Mouse (Mus musculus) midbrain, embryonic 13.5 days (tissue): ENCODE data around the gene Dsel. TPM values are rescaled to one million over a fixed set of nuclear protein-coding genes. Genes with fewer than 3 reads are reported as not detected.

Experiments
- ATAC-seq: fragments of 200-750 bp; cut with Nextera tagmentation; 2 replicates; pipeline ENCODE4 v1.8.0; 2017; ENCODE audit warnings: mild to moderate bottlenecking, moderate TSS enrichment, moderate library complexity
- H3K27ac ChIP-seq: fragments of 300-500 bp; sonication (generic); 2 replicates; pipeline ENCODE4 v1.5.1; 2015; ENCODE audit warnings: inconsistent platforms, mild to moderate bottlenecking, moderate library complexity
- H3K27me3 ChIP-seq: fragments of 300-500 bp; sonication (generic); 2 replicates; pipeline ENCODE4 v1.6.1; 2015; ENCODE audit warnings: mild to moderate bottlenecking, inconsistent platforms
- H3K36me3 ChIP-seq: fragments of 300-500 bp; sonication (generic); 2 replicates; pipeline ENCODE4 v1.6.1; 2015; ENCODE audit warnings: mild to moderate bottlenecking, inconsistent platforms
- H3K4me1 ChIP-seq: fragments of 300-500 bp; sonication (generic); replicated peaks from 2 replicates; pipeline ENCODE4 v1.6.1; 2015; ENCODE audit warnings: inconsistent platforms
- H3K4me2 ChIP-seq: fragments of 300-500 bp; sonication (generic); replicated peaks from 2 replicates; pipeline ENCODE4 v1.6.1; 2015; ENCODE audit warnings: moderate library complexity, mild to moderate bottlenecking, inconsistent platforms
- H3K4me3 ChIP-seq: fragments of 300-500 bp; sonication (generic); replicated peaks from 2 replicates; pipeline ENCODE4 v1.5.1; 2015; ENCODE audit warnings: mild to moderate bottlenecking, inconsistent platforms
- H3K9ac ChIP-seq: fragments of 300-500 bp; sonication (generic); replicated peaks from 2 replicates; pipeline ENCODE4 v1.6.1; 2015; ENCODE audit warnings: mild to moderate bottlenecking, inconsistent platforms
- H3K9me3 ChIP-seq: fragments of 300-500 bp; sonication (generic); 2 replicates; pipeline ENCODE4 v1.6.1; 2016; ENCODE audit warnings: mild to moderate bottlenecking, inconsistent platforms
- whole genome bisulfite sequencing: fragments of 180-500 bp; shearing (Covaris S2); methylation state at CpG from one replicate; pipeline ENCODE4 v1.1.7; 2015; 5-methylcytosine and 5-hydroxymethylcytosine counted together
- polyA plus RNA-seq: library from polyadenylated mRNA; unstranded; fragments of >200 nt; fragmentation: Nextera tagmentation; extraction: Ambion mirVana; gene quantifications from 2 replicates; pipeline ENCODE4 v1.2.1, GENCODE M21; 2015

Dsel gene
- 7.0 and 7.2 TPM in 2 replicates for polyA plus RNA-seq

DNA sequence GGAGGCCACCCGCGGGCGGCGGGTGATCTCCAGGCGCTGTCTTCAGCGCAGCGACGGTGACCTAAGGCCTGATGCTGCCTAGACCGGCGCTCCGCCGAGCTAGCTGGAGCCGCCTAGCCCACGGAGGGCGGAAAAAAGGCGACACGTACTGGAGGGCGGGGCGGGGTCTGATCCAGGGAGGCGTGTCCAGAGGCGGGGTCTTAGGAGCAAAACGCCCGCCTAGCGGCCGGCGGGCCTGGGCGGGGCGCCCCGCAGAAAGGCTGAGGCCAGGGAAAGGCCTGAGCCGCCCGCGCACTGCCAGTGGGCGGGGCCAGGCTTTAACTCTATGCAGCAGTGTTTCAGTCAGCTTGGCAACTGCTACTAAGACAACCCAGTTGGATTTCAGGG is at the start of gene Dsel:
Gene Dsel, minus strand, starts transcription at position 140 of the 387 bp plus-strand sequence.
- peak within 1 kb of the TSS; percentile 74 for H3K9ac ChIP-seq
- no peaks in the 10 kb centered on the region for H3K27me3 ChIP-seq
- H3K4me1 ChIP-seq: 0 out of 2 replicates have a peak, but pooled peaks cover 8% of the 10 kb centered on the region
- ATAC-seq: peak; percentile 98
- under 1% methylated on average over 33 of the region's 33 CpGs for WGBS
- H3K4me2 ChIP-seq: peak within 1 kb of the TSS; percentile 82
- no peaks in the 10 kb centered on the region for H3K9me3 ChIP-seq
- peak within 1 kb of the TSS; percentile 59 for H3K4me3 ChIP-seq
- H3K36me3 ChIP-seq: no peaks in the 10 kb centered on the region
- peak within 1 kb of the TSS; percentile 85 for H3K27ac ChIP-seq

DNA sequence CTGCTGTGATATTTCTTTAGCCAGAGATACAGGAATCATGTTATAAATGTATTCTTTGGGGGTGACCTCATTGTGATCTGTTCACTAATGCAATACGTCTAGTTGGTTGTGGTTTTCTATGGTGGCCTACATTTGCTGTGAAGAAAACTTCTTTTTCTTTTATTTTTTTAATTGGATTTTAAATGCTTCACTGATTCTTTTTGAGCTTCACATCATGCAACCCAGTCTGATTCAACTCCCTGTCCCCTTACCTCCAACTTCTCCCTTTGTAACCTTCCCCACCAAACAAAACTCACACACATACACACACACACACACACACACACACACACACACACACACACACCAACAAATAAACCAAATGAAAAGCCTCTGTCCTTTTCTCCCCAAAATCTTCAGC is 46.7 kb upstream of the Dsel start:
- no peak for ATAC-seq
- H3K4me1 ChIP-seq: no peaks in the 10 kb centered on the region
- no peaks in the 10 kb centered on the region for H3K9me3 ChIP-seq
- no peak overlapping the region for H3K4me3 ChIP-seq
- no peaks in the 10 kb centered on the region for H3K27me3 ChIP-seq
- no peak overlapping the region for H3K4me2 ChIP-seq
- H3K36me3 ChIP-seq: no peaks in the 10 kb centered on the region
- no peak overlapping the region for H3K9ac ChIP-seq
- H3K27ac ChIP-seq: no peak overlapping the region
- 7% methylated on average over 1 of the region's 1 CpGs for WGBS

DNA sequence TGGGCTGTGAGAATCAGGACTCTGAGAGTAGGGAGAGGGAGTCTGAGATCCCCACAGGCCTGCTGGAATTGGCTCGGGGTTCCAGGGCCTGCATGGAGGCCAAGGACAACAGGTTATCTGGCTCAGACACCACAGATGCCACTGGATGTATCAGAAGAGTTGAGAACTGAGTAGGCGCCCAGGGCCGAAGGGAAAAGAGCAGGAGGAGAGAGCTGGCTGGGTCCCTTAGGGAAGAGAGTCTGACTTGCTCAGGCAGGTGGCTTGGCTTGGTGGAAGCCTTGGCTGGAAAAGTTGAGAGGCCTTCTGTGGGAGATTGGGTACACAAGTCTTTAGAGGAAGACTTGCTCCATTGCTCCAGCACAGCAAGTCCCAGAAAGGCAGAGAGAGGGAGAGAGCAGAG is 18.6 kb upstream of the Dsel start:
- Histone ChIP-seq H3K4me1 (no peaks in the 10 kb centered on the region), H3K27me3 (no peaks in the 10 kb centered on the region), H3K9ac (no peak overlapping the region), H3K27ac (no peak overlapping the region), H3K4me3 (no peak overlapping the region), H3K9me3 (no peaks in the 10 kb centered on the region), H3K4me2 (no peak overlapping the region), H3K36me3 (no peaks in the 10 kb centered on the region)
- no peak for ATAC-seq
- 88% methylated on average over 3 of the region's 3 CpGs for WGBS

DNA sequence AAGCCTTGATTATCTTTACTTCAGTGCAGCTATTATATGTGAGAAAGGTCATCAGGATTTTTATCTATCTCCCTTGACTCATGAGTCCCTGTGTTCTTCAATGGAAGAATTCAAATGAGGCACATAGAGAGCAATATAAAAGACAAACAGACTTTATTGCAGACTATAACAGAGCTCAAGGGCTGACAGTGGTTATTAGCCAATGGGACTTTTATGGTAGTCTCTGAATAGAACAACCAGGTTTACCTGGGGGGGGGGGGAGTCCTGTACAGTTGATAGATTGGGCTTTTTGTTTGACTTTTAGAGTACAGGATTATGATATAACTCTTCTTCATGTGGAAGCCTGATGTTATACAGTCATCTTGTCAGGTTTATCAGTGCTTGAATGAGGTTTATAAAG is 11.1 kb upstream of the Dsel start:
- H3K4me3 ChIP-seq: no peak overlapping the region
- H3K9ac ChIP-seq: no peak overlapping the region
- no peaks in the 10 kb centered on the region for H3K9me3 ChIP-seq
- no peaks in the 10 kb centered on the region for H3K27me3 ChIP-seq
- H3K27ac ChIP-seq: no peak overlapping the region
- H3K36me3 ChIP-seq: no peaks in the 10 kb centered on the region
- no peaks in the 10 kb centered on the region for H3K4me1 ChIP-seq
- H3K4me2 ChIP-seq: no peak overlapping the region
- no peak for ATAC-seq

DNA sequence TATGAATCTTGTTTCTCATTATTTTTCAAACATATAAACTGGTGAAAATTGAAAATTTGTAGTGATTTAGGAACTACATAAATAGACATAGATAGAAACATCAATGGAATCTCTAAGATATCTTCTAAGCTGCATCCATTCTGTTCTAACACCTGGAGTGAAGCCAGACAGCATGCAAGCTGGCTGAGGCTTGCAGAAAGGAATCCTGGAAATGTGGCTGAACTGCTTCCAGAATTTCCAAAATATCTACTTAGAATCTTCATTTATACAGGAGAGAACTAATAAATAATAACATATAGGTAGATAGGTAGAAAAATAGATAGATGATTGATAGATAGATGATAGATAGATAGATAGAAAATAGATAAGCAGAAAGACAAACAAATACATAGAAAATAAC is 8.5 kb upstream of the Dsel start:
- H3K27me3 ChIP-seq: no peaks in the 10 kb centered on the region
- no peaks in the 10 kb centered on the region for H3K9me3 ChIP-seq
- H3K27ac ChIP-seq: no peak overlapping the region
- H3K4me1 ChIP-seq: no peaks in the 10 kb centered on the region
- no peak overlapping the region for H3K9ac ChIP-seq
- no peak overlapping the region for H3K4me3 ChIP-seq
- no peak overlapping the region for H3K4me2 ChIP-seq
- no peaks in the 10 kb centered on the region for H3K36me3 ChIP-seq
- ATAC-seq: no peak

DNA sequence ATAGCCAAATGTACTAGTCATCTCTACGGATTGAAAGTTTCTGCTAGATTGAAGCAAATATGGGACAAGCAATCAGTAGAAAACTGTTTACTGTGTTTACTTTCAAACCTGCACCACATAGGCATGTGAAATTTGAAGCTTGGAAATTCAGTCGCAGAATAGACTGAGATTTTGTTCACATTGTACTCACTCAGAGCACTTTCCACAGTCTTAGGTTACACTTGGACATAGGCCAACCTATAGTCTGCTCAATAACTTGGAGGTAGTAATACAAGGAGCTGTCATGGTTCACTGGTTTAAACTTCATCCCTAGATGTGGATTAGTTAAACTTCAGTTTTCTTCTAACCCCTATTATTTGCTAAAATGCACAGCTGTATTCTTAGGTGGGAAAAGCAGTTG is 749 bp upstream of the Dsel start:
- Histone ChIP-seq H3K36me3 (no peaks in the 10 kb centered on the region), H3K4me2 (no peak overlapping the region; the same call in 1 of the 2 replicates), H3K4me1 (0 out of 2 replicates have a peak, but pooled peaks cover 8% of the 10 kb centered on the region), H3K9me3 (no peaks in the 10 kb centered on the region), H3K4me3 (no peak overlapping the region), H3K27me3 (no peaks in the 10 kb centered on the region), H3K9ac (no peak overlapping the region), H3K27ac (no peak overlapping the region)
- WGBS: 61% methylated on average over 2 of the region's 2 CpGs
- no peak for ATAC-seq

DNA sequence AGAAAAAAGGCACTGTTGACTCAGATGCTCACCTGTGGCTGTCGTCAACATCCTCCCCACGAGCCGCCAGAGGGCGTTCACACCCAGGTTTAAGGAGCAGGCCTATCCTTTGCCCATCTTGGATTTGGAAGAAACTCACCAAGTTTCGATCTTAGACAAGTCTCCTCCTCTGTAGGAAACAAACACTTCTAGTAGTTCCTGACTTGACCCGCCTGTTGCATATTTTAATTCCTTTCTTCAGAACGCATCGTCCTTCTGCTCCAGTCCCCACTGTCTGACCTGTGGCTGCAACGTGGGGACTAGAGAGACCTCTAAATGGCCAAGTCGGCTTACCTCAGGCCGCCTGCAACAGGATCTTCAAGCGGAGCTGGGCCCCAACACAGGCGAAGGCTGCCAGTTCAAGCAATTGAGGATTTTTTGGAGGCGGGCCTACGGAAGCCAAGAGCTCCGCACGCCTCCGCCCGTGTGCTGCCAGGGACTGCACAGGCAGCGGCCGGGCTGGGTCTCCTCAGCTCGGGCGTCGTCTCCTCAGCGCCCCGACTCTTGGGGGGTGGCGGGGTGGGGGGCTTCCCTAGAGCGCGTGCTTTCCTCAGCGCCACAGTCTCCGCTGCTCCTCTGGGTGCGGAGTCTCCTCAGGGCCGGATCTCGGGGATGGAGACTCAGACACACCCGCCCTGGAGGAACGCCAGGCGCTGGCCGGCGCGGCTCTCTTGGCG is 497 bp downstream of the Dsel start:
- peak overlapping the region; percentile 74 for H3K9ac ChIP-seq
- H3K4me2 ChIP-seq: peak overlapping the region; percentile 82
- ATAC-seq: peak; percentile 92
- no peaks in the 10 kb centered on the region for H3K9me3 ChIP-seq
- peak overlapping the region; percentile 85 for H3K27ac ChIP-seq
- H3K36me3 ChIP-seq: no peaks in the 10 kb centered on the region
- 0% methylated on average over 41 of the region's 41 CpGs for WGBS
- H3K4me1 ChIP-seq: 0 out of 2 replicates have a peak, but pooled peaks cover 8% of the 10 kb centered on the region
- H3K4me3 ChIP-seq: peak overlapping the region; percentile 59
- no peaks in the 10 kb centered on the region for H3K27me3 ChIP-seq

DNA sequence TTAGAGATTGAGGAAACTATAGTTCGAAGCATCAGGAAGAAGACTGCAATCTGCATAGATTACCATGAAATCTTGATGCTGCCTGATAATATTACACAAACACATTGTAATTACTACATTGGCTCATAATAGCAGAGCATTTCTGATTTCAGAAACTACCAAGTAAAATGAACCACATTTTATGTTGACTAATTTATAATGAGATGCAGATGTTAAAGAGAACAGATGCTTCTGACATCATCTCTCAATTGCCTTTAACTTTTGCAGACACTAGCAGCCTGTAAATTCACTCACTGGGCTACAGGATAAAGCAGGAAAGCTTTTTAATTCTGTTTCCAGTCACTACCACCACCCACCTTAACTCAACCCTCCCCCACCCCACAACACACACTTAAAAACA is 6.9 kb downstream of the Dsel start:
- ATAC-seq: no peak
- Histone ChIP-seq H3K27ac (no peak overlapping the region), H3K27me3 (no peaks in the 10 kb centered on the region), H3K4me2 (no peak overlapping the region), H3K9ac (no peak overlapping the region), H3K4me1 (0 out of 2 replicates have a peak, but pooled peaks cover 5% of the 10 kb centered on the region), H3K9me3 (no peaks in the 10 kb centered on the region), H3K4me3 (no peak overlapping the region), H3K36me3 (no peaks in the 10 kb centered on the region)
- 88% methylated on average over 1 of the region's 1 CpGs for WGBS

DNA sequence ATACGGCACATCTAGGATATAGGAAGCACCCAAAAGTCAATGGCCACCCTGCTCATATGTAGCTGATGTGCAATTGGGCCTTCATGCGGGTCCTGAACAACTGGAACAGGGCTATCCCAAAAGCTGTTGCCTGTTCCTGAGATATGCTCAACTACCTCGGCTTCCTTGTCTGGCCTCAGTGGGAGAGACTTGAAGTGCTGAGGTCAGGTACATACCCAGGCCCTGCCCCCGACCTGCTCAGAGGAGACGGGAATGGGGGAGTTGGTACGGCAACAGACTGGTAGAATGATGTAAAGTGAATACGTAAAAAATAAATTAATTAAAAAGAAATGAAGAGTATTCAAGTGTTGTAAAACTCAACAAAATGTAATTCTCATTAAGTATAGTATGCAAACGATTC is 12.3 kb downstream of the Dsel start:
- 89% methylated on average over 8 of the region's 8 CpGs for WGBS
- no peak overlapping the region for H3K4me2 ChIP-seq
- no peak for ATAC-seq

DNA sequence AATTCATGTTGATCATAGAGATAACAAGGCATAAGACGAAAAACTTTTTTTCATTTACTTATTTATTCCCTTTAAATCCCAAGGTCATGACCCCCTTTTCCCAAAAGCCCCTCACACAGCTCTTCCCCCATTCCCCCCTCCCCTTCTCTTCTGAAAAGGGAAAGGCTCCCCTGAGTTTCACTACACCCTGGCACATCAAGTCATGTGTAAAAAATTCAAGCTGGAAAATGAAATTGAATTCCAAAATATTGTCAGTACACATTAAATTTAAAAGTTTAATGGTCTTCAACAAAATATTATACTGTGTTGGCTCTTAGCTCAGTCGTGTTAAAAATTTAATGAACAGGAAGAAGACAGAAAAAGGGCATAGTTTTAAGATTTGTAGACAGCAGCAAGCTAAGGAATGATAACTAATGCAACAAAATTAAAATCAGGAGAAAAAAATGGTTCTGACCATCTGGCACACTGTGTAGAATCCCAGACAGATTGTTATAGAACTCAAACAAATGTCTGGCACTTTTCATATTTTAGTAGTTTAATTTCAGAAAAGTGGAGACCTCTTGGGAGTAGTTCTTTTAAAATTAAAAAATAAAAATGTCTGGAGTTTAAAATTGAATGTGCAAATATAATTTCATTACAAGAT is 31.0 kb downstream of the Dsel start:
- no peaks in the 10 kb centered on the region for H3K36me3 ChIP-seq
- H3K27ac ChIP-seq: no peak overlapping the region
- no peak for ATAC-seq
- WGBS: 66% methylated on average over 2 of the region's 2 CpGs
- no peak overlapping the region for H3K9ac ChIP-seq
- no peak overlapping the region for H3K4me2 ChIP-seq
- H3K27me3 ChIP-seq: no peaks in the 10 kb centered on the region
- H3K9me3 ChIP-seq: no peaks in the 10 kb centered on the region
- H3K4me1 ChIP-seq: no peaks in the 10 kb centered on the region
- H3K4me3 ChIP-seq: no peak overlapping the region

More for the DNA sequence above, 12.3 kb downstream of the Dsel start:
- no peak overlapping the region for H3K27ac ChIP-seq
- H3K4me3 ChIP-seq: no peak overlapping the region
- H3K9ac ChIP-seq: no peak overlapping the region
- no peaks in the 10 kb centered on the region for H3K27me3 ChIP-seq
- H3K4me1 ChIP-seq: no peaks in the 10 kb centered on the region
- no peaks in the 10 kb centered on the region for H3K9me3 ChIP-seq
- no peaks in the 10 kb centered on the region for H3K36me3 ChIP-seq
